Mouse (Mus musculus) neural tube, embryonic 15.5 days (tissue): Measurements from ENCODE around the gene Gan. TPM values are rescaled to one million over a fixed set of nuclear protein-coding genes. Genes with fewer than 3 reads are reported as not detected.

Source experiments
- ATAC-seq: fragments of 200-750 bp; cut with Nextera tagmentation; 2 replicates; pipeline ENCODE4 v1.8.0; 2017; ENCODE audit warnings: mild to moderate bottlenecking, moderate TSS enrichment, moderate library complexity; ENCODE audit not compliant: low FRiP score
- H3K27ac ChIP-seq: fragments of 300-500 bp; sonication (generic); replicated peaks from 2 replicates; pipeline ENCODE4 v1.5.1; 2015; ENCODE audit warnings: mild to moderate bottlenecking, inconsistent platforms
- H3K27me3 ChIP-seq: fragments of 300-500 bp; sonication (generic); replicated peaks from 2 replicates; pipeline ENCODE4 v1.6.1; 2015; ENCODE audit warnings: inconsistent platforms
- H3K36me3 ChIP-seq: fragments of 300-500 bp; sonication (generic); 2 replicates; pipeline ENCODE4 v1.6.1; 2015; ENCODE audit warnings: inconsistent platforms
- H3K4me1 ChIP-seq: fragments of 300-500 bp; sonication (generic); 2 replicates; pipeline ENCODE4 v1.6.1; 2015; ENCODE audit warnings: inconsistent platforms
- H3K4me2 ChIP-seq: fragments of 300-500 bp; sonication (generic); 2 replicates; pipeline ENCODE4 v1.6.1; 2015; ENCODE audit warnings: inconsistent platforms, mild to moderate bottlenecking, moderate library complexity
- H3K4me3 ChIP-seq: fragments of 300-500 bp; sonication (generic); replicated peaks from 2 replicates; pipeline ENCODE4 v1.5.1; 2015; ENCODE audit warnings: mild to moderate bottlenecking, inconsistent platforms
- H3K9ac ChIP-seq: fragments of 300-500 bp; sonication (generic); replicated peaks from 2 replicates; pipeline ENCODE4 v1.6.1; 2015; ENCODE audit warnings: mild to moderate bottlenecking, inconsistent platforms
- H3K9me3 ChIP-seq: fragments of 300-500 bp; sonication (generic); replicated peaks from 2 replicates; pipeline ENCODE4 v1.6.1; 2016; ENCODE audit warnings: inconsistent platforms
- WGBS: fragments of 180-500 bp; shearing (Covaris S2); methylation state at CpG from one replicate; pipeline ENCODE4 v1.1.7; 2015; ENCODE audit warnings: mixed read lengths; 5-methylcytosine and 5-hydroxymethylcytosine counted together
- polyA plus RNA-seq: library from polyadenylated mRNA; unstranded; fragments of >200 nt; fragmentation: Nextera tagmentation; extraction: Ambion mirVana; gene quantifications from 2 replicates; pipeline ENCODE4 v1.2.1, GENCODE M21; 2015

Gene Gan
- polyA plus RNA-seq, result 2.2 and 2.3 TPM in 2 replicates

DNA sequence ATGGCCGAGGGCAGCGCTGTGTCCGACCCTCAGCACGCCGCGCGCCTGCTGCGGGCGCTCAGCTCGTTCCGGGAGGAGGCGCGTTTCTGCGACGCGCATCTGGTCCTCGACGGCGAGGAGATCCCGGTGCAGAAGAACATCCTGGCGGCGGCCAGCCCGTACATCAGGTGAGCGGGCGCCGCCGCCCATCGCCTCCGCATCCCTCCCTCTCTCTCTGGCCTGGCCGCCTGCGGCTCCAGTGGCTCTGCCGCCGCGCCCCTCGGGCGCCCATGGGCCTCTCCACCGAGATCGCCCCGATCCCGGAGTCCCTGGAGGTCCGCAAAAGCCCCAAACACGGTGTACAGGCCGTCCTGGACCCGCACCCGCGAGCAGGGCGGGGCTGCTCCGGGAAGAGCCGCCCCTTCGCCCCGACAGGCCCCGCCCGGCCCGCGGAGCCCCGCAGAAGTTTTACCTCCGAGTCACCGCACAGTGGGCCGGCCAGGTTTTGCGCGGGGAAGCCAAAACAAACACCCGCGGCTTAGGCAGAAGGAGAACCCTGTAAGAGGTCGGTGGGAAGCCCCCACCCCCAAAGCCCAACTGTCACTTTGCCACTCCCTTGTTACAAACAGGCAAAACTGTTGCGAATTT is at the start of gene Gan:
Gene Gan (plus strand): TSS at position 1 of the 627 bp plus-strand sequence.
- WGBS, result under 1% methylated on average over 58 of the region's 65 CpGs
- H3K4me1 ChIP-seq, result peaks cover 47% of the 10 kb centered on the region

DNA sequence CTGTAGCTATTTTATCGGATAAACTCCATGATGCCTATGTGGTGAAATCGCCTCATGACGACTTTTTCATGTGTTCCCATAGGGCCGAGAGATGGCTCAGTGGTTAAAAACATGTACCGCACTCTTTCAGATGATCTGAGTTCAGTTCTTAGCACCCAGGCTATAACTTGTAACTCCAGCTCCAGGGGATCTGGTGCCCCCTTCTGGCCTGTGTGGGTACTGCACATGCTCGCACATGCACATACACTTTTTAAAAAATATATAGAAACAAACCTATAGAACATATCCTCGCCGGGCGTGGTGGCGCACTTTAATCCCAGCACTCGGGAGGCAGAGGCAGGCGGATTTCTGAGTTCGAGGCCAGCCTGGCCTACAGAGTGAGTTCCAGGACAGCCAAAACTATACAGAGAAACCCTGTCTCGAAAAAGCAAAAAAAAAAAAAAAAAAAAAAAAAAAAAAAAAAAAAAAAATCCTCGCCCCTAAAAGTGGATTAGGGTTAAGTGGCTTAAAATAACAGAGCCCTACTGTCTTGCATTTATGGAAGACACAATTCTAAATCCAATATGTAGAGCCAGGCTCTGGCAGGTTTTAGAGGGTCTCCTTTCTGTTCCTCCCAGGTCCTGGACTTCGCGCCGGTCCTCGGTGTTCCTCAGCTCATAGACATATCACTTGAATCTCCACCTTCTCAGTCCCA is 48.8 kb upstream of the Gan start:
- H3K4me2 ChIP-seq, result no peak overlapping the region
- no peaks in the 10 kb centered on the region for H3K36me3 ChIP-seq
- no peak for ATAC-seq
- no peak overlapping the region for H3K4me3 ChIP-seq
- H3K9ac ChIP-seq, result no peak overlapping the region
- no peaks in the 10 kb centered on the region for H3K27me3 ChIP-seq
- 94% methylated on average over 19 of the region's 19 CpGs for WGBS
- no peak overlapping the region for H3K27ac ChIP-seq
- no peaks in the 10 kb centered on the region for H3K4me1 ChIP-seq
- H3K9me3 ChIP-seq, result no peaks in the 10 kb centered on the region

More for the DNA sequence above, at the start of gene Gan:
- peak; percentile 52 for ATAC-seq
- Histone ChIP-seq H3K4me2 (peak within 1 kb of the TSS; percentile 89), H3K9ac (peak within 1 kb of the TSS; percentile 82), H3K27me3 (no peaks in the 10 kb centered on the region), H3K9me3 (no peaks in the 10 kb centered on the region), H3K36me3 (no peaks in the 10 kb centered on the region), H3K27ac (peak within 1 kb of the TSS; percentile 83), H3K4me3 (peak within 1 kb of the TSS; percentile 72)

DNA sequence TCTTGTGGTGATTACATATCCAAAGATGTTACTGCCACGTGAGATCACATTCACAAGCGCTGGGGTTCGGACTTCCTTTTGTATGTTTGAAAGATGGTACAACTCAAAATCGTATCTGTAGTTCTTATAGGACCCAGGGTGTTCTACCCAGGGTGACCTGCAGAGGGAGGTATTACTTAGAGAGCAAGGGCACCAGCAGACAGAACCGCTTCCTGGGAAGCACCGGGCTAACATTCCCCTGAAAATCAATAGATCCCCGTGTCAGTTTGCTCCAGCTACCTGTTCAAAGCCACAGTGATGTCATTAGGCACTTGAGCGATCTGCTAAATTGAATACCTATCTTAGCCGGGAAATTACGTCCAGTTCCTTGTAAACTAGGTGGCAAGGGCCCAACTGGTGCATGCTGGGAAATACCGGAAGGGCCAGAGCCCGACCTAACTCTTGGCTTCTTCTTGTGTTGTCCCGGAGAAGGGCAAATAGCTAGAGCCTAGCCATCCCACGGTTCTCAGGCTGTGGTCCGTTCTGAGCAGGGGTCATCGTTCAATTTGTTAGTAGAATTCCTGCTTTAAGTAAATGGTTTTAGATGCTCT is 48.0 kb upstream of the Gan start:
- no peaks in the 10 kb centered on the region for H3K4me1 ChIP-seq
- H3K4me2 ChIP-seq, result no peak overlapping the region
- H3K36me3 ChIP-seq, result no peaks in the 10 kb centered on the region
- no peak overlapping the region for H3K4me3 ChIP-seq
- no peaks in the 10 kb centered on the region for H3K27me3 ChIP-seq
- no peak overlapping the region for H3K9ac ChIP-seq
- no peak overlapping the region for H3K27ac ChIP-seq
- H3K9me3 ChIP-seq, result no peaks in the 10 kb centered on the region
- ATAC-seq, result no peak
- WGBS, result 57% methylated on average over 16 of the region's 16 CpGs

DNA sequence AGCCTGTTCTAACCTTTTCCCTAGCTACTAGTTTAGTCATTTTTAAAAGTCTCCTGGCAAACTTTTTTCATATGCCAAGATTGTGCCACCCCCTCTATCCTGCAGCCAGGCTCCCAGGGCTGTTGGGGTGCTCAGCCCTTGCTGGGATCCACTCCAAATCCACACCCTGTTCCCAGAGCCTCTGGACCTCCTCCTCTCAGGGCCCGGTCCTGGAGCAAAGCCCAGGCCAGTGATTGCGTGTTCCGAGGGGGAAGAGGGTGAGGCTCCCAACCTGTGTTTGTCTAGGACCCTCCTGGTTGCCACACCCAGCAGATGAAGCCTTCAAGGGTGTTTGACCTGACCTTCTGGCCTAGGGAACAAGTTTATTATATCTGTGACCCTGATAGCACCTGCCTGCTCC is 46.3 kb upstream of the Gan start:
- peaks cover 13% of the 10 kb centered on the region for H3K4me1 ChIP-seq
- no peaks in the 10 kb centered on the region for H3K27me3 ChIP-seq
- no peak for ATAC-seq
- H3K36me3 ChIP-seq, result no peaks in the 10 kb centered on the region
- 88% methylated on average over 3 of the region's 3 CpGs for WGBS
- no peak overlapping the region for H3K4me2 ChIP-seq
- no peak overlapping the region for H3K4me3 ChIP-seq
- no peaks in the 10 kb centered on the region for H3K9me3 ChIP-seq
- no peak overlapping the region for H3K27ac ChIP-seq
- no peak overlapping the region for H3K9ac ChIP-seq

DNA sequence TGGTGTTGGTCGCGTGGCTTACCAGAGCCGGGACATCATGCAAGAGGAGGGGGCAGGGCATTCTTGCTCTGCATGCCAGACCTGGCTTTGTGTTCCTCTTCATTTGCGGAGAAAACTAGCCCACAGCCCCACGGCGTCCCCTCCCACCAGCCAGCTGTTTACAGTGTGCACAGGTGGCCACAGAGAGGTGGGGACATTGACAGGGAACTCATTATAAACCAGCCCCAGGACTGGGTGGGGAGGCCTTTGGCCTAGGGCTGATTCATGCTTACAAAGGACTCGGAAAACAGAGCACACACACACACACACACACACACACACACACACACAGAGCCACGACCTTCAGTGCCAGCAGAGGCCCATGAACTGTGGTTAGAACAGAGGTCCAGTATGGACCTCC is 45.7 kb upstream of the Gan start:
- H3K4me3 ChIP-seq, result no peak overlapping the region
- ATAC-seq, result no peak
- no peak overlapping the region for H3K27ac ChIP-seq
- H3K27me3 ChIP-seq, result no peaks in the 10 kb centered on the region
- H3K36me3 ChIP-seq, result no peaks in the 10 kb centered on the region
- no peak overlapping the region for H3K4me2 ChIP-seq
- H3K9me3 ChIP-seq, result no peaks in the 10 kb centered on the region
- 76% methylated on average over 8 of the region's 8 CpGs for WGBS
- H3K9ac ChIP-seq, result no peak overlapping the region
- H3K4me1 ChIP-seq, result peaks cover 13% of the 10 kb centered on the region

DNA sequence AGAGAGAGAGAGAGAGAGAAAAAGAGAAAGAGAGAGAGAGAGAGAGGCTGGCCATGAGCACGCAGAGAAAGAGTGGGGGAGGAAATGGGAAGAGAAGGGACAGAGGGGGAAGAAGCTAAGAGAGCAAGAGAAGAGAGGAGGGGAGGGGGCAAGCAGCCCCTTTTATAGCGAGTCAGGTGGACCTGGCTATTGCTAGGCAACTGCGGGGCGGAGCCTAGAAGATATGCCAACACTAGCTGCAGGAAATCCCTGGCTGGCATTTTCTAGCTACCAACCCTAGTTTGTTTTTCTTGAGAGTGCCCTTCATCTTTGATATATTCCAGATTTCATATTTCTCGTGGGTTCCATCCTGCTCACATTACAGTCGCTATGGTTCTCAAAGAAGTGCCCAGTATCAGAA is 42.8 kb upstream of the Gan start:
- peak; percentile 63; the same call in 1 of the 2 replicates for ATAC-seq
- peaks cover 13% of the 10 kb centered on the region for H3K4me1 ChIP-seq
- 44% methylated on average over 6 of the region's 6 CpGs for WGBS

DNA sequence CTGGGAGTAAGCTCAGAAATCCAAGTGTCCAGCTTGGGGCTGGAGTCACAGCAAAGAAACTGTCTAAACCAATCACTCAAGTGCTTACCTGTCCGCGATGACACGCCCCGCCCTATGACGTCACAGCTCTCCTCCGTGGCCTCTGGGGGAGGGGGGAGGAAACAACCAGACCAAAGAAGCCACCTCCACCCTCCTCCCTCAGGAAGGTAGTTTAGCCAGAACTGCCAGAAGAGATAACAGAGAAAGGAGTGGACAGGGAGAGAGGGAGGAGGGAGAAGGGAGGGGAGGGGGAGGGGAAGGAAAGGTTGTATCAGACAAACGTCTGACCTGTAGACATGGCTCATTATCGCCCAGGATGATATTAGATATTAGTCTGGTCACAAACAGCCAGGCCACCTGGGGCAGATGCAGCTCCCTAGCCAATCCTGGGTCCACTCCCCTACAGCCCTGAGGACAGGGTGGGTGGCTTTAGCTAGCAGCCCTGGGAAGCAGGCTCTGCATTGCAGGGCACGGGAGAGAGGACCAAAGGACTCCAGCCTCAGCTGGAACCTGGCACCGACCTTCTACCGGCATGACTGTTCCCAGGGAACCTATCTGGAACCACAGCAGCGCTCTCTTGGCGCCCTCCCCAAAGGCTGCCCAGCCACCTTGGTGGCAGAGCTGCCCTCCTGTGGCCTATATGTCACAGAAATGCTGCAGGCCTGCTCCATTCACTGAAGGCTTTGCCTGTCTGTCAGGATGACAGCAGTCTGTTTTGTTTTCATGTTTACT is 42.1 kb upstream of the Gan start:
- Histone ChIP-seq H3K27me3 (no peaks in the 10 kb centered on the region), H3K27ac (no peak overlapping the region), H3K4me1 (peaks cover 13% of the 10 kb centered on the region), H3K36me3 (no peaks in the 10 kb centered on the region), H3K4me3 (no peak overlapping the region), H3K9ac (no peak overlapping the region), H3K4me2 (peak overlapping the region; percentile 34), H3K9me3 (no peaks in the 10 kb centered on the region)
- WGBS, result 11% methylated on average over 13 of the region's 13 CpGs
- ATAC-seq, result peak; percentile 21; the same call in 1 of the 2 replicates

More for the DNA sequence above, 42.8 kb upstream of the Gan start:
- no peak overlapping the region for H3K4me3 ChIP-seq
- no peaks in the 10 kb centered on the region for H3K36me3 ChIP-seq
- no peak overlapping the region for H3K9ac ChIP-seq
- no peaks in the 10 kb centered on the region for H3K27me3 ChIP-seq
- peak overlapping the region; percentile 34; the same call in 1 of the 2 replicates for H3K4me2 ChIP-seq
- H3K27ac ChIP-seq, result no peak overlapping the region
- no peaks in the 10 kb centered on the region for H3K9me3 ChIP-seq

DNA sequence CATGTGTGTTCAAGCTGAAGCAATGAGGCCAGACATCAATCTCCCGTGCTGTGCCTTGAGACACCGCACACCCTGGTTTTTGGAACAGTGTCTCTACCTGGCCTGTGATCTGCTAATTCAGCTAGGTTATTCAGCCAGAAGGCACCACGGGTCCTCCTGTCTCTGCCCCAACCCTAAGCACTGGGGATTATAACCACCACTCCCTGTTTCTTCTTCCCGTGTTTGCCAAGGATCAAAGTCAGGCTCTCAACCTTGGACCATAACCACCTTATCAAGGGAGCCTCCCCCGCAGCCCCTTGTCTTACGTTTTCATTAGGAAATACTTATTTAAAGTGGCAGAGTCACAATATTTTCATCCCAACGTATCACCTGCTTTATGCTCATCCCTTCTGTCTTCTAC is 41.4 kb upstream of the Gan start:
- WGBS, result 79% methylated on average over 7 of the region's 7 CpGs
- H3K9ac ChIP-seq, result no peak overlapping the region
- no peak overlapping the region for H3K27ac ChIP-seq
- no peaks in the 10 kb centered on the region for H3K36me3 ChIP-seq
- no peak for ATAC-seq
- H3K4me2 ChIP-seq, result no peak overlapping the region
- H3K27me3 ChIP-seq, result no peaks in the 10 kb centered on the region
- peaks cover 13% of the 10 kb centered on the region for H3K4me1 ChIP-seq
- no peak overlapping the region for H3K4me3 ChIP-seq
- no peaks in the 10 kb centered on the region for H3K9me3 ChIP-seq

DNA sequence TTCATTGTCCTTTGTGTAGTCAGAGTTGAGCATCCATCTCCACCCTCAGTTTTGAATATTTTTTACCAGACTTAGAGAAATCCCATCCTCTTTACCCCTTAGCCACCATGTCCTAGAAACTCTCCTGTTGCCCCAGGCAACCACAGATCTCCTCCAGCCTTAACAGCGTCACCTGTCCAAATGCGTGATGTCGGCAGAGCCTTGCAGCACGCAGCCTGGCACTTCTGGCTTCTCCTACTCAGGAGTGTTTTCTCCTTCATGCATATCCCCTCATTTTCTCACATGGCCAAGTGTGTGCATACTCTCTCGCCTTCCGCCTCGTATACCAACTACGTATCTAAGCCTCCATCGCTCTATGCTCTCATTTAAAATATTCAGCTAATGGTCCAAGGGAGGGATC is 39.5 kb upstream of the Gan start:
- no peak overlapping the region for H3K4me3 ChIP-seq
- peaks cover 13% of the 10 kb centered on the region for H3K4me1 ChIP-seq
- WGBS, result 91% methylated on average over 9 of the region's 9 CpGs

DNA sequence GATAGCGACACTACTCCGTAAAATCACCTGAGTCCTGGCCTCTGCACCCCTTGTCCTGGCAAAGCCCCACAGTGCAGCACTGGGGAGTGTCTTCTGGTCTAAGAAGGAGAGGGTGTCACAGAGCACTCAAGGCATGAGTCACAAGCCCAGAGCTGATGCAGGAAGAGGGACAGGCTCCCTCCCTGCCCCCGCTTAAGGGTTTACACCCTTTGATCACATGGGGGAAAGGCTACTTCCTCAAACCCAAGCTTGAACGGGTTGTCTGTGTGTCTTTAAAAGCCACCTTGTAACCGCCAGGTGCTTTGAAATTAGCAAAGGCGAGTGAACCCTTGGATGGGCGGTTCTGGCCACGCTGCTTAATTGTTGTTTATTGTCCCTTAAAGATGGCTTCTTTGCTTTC is 36.7 kb upstream of the Gan start:
- H3K27ac ChIP-seq, result no peak overlapping the region
- H3K4me1 ChIP-seq, result no peaks in the 10 kb centered on the region
- H3K9ac ChIP-seq, result no peak overlapping the region
- no peak overlapping the region for H3K4me3 ChIP-seq
- no peaks in the 10 kb centered on the region for H3K27me3 ChIP-seq
- no peak overlapping the region for H3K4me2 ChIP-seq
- H3K9me3 ChIP-seq, result no peaks in the 10 kb centered on the region
- WGBS, result 46% methylated on average over 8 of the region's 8 CpGs
- no peak for ATAC-seq
- no peaks in the 10 kb centered on the region for H3K36me3 ChIP-seq

More for the DNA sequence above, 39.5 kb upstream of the Gan start:
- Histone ChIP-seq H3K36me3 (no peaks in the 10 kb centered on the region), H3K27me3 (no peaks in the 10 kb centered on the region), H3K9ac (no peak overlapping the region), H3K9me3 (no peaks in the 10 kb centered on the region), H3K27ac (no peak overlapping the region), H3K4me2 (no peak overlapping the region)
- ATAC-seq, result no peak

DNA sequence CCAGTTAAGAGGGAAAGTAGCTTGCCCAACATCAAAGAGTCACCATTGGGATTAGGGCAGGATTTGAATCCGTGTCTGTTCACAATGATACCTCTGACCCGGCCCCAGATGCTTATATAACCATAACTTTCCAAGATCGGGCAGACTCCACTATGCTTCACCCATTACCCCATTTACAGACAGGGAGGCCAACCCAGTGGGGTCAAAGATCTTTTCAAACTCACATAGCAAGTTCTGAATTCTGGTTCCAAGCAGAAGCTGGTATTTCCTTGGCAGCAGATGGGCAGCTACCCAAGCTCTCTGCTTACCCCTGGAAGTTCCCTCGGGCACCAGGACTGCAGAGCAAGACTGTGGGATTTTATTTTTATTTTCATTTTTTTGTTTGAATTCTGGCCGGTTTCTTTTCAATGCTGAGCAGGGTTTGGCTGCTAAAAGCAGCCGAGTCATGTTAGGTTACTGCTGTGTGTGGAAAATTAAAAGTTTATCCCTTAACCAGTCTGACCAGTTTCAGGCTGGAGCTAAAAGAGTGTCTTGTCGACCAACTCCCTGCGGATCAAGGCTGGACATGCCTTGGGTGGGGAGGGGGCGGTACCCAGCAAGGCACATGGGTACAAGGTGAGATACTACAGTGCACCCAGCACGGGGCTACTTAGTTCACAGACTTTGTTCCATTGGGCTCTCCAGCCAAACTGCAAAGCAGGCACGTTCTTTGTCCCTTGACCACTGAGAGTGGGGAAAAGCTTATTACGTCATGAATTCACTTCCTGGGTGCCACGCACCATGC is 33.9 kb upstream of the Gan start:
- Histone ChIP-seq H3K27ac (no peak overlapping the region), H3K36me3 (no peaks in the 10 kb centered on the region), H3K4me1 (no peaks in the 10 kb centered on the region), H3K4me3 (no peak overlapping the region), H3K9ac (no peak overlapping the region), H3K27me3 (no peaks in the 10 kb centered on the region), H3K9me3 (no peaks in the 10 kb centered on the region), H3K4me2 (no peak overlapping the region)
- 84% methylated on average over 13 of the region's 13 CpGs for WGBS
- ATAC-seq, result no peak
